Mouse (Mus musculus) heart, embryonic 12.5 days (tissue): ENCODE measurements at regions not wholly inside any gene's neighbourhood (a gene's known extent, or its start where the extent isn't known, plus 50 kb on each side); places are given as distances from the start of the nearest gene placed in this dataset.
"Not testable (repeated sequence)": the region's sequence is repeated elsewhere in the genome, so short reads cannot be mapped to it uniquely, and the experiment has no call there.

Experiments used
- ATAC-seq: fragments of 200-750 bp; cut with Nextera tagmentation; 2 replicates; pipeline ENCODE4 v1.8.0; 2017; ENCODE audit warnings: moderate TSS enrichment, moderate library complexity; ENCODE audit not compliant: insufficient number of reproducible peaks, low FRiP score
- H3K27ac ChIP-seq: fragments of 300-500 bp; sonication (generic); 2 replicates; pipeline ENCODE4 v1.5.1; 2016; ENCODE audit warnings: mild to moderate bottlenecking, moderate library complexity; ENCODE audit not compliant: poor library complexity, severe bottlenecking
- H3K27me3 ChIP-seq: fragments of 300-500 bp; sonication (generic); replicated peaks from 2 replicates; pipeline ENCODE4 v1.6.1; 2016; ENCODE audit warnings: mild to moderate bottlenecking, moderate library complexity
- H3K36me3 ChIP-seq: fragments of 300-500 bp; sonication (generic); 2 replicates; pipeline ENCODE4 v1.6.1; 2016; ENCODE audit warnings: mild to moderate bottlenecking, moderate library complexity
- H3K4me1 ChIP-seq: fragments of 300-500 bp; sonication (generic); replicated peaks from 2 replicates; pipeline ENCODE4 v1.6.1; 2016; ENCODE audit warnings: mild to moderate bottlenecking
- H3K4me2 ChIP-seq: fragments of 300-500 bp; sonication (generic); 2 replicates; pipeline ENCODE4 v1.6.1; 2016; ENCODE audit warnings: mild to moderate bottlenecking, moderate library complexity
- H3K4me3 ChIP-seq: fragments of 300-500 bp; sonication (generic); 2 replicates; pipeline ENCODE4 v1.5.1; 2016; ENCODE audit warnings: mild to moderate bottlenecking
- H3K9ac ChIP-seq: fragments of 300-500 bp; sonication (generic); 2 replicates; pipeline ENCODE4 v1.6.1; 2016; ENCODE audit warnings: mild to moderate bottlenecking, moderate library complexity
- H3K9me3 ChIP-seq: fragments of 300-500 bp; sonication (generic); replicated peaks from 2 replicates; pipeline ENCODE4 v1.6.1; 2016; ENCODE audit warnings: mild to moderate bottlenecking, moderate library complexity
- WGBS: fragments of 180-500 bp; shearing (Covaris S2); methylation state at CpG from one replicate; pipeline ENCODE4 v1.1.7; 2016; 5-methylcytosine and 5-hydroxymethylcytosine counted together

- Histone ChIP-seq H3K27ac (no peak overlapping the region), H3K4me2 (no peak overlapping the region), H3K36me3 (no peaks in the 10 kb centered on the region), H3K27me3 (no peaks in the 10 kb centered on the region), H3K9me3 (no peaks in the 10 kb centered on the region), H3K4me1 (no peaks in the 10 kb centered on the region), H3K4me3 (no peak overlapping the region), H3K9ac (no peak overlapping the region)
- WGBS: 33% methylated on average over 2 of the region's 2 CpGs
- ATAC-seq: no peak
Measured at GRCm38 (mm10) chr17:82674593-82674992, 540.5 kb upstream of the Pkdcc start.

GRCm38 (mm10) chr17:82666557-82666956 lies 548.5 kb upstream of the Pkdcc start:
- not testable (repeated sequence) for H3K4me2 ChIP-seq, H3K9me3 ChIP-seq, ATAC-seq, H3K36me3 ChIP-seq, H3K4me3 ChIP-seq, H3K9ac ChIP-seq, H3K27ac ChIP-seq, H3K27me3 ChIP-seq, H3K4me1 ChIP-seq
- 90% methylated on average over 1 of the region's 1 CpGs for WGBS

- Histone ChIP-seq H3K36me3 (no peaks in the 10 kb centered on the region), H3K9ac (no peak overlapping the region), H3K4me3 (no peak overlapping the region), H3K27me3 (no peaks in the 10 kb centered on the region), H3K9me3 (no peaks in the 10 kb centered on the region), H3K27ac (no peak overlapping the region), H3K4me1 (no peaks in the 10 kb centered on the region), H3K4me2 (no peak overlapping the region)
- ATAC-seq: no peak
- WGBS: 88% methylated on average over 6 of the region's 6 CpGs
Measured at GRCm38 (mm10) chr17:82664352-82664751, 550.7 kb upstream of the Pkdcc start.

GRCm38 (mm10) chr17:82636459-82637189 lies 578.5 kb upstream of the Pkdcc start:
- WGBS: 80% methylated on average over 1 of the region's 1 CpGs
- no peaks in the 10 kb centered on the region for H3K4me1 ChIP-seq
- H3K36me3 ChIP-seq: no peaks in the 10 kb centered on the region
- ATAC-seq: no peak
- no peak overlapping the region for H3K4me3 ChIP-seq
- H3K27me3 ChIP-seq: no peaks in the 10 kb centered on the region
- no peak overlapping the region for H3K9ac ChIP-seq
- H3K4me2 ChIP-seq: no peak overlapping the region
- no peak overlapping the region for H3K27ac ChIP-seq
- no peaks in the 10 kb centered on the region for H3K9me3 ChIP-seq

- Histone ChIP-seq H3K27me3 (no peaks in the 10 kb centered on the region), H3K36me3 (no peaks in the 10 kb centered on the region), H3K9ac (no peak overlapping the region), H3K27ac (no peak overlapping the region), H3K4me1 (no peaks in the 10 kb centered on the region), H3K9me3 (no peaks in the 10 kb centered on the region), H3K4me2 (no peak overlapping the region), H3K4me3 (no peak overlapping the region)
- no peak for ATAC-seq
- 67% methylated on average over 4 of the region's 4 CpGs for WGBS
Measured at GRCm38 (mm10) chr17:82635849-82636248, 579.2 kb upstream of the Pkdcc start.

- H3K4me3 ChIP-seq: no peak overlapping the region
- H3K27ac ChIP-seq: no peak overlapping the region
- WGBS: 72% methylated on average over 3 of the region's 3 CpGs
- no peak for ATAC-seq
- H3K9ac ChIP-seq: no peak overlapping the region
- H3K36me3 ChIP-seq: no peaks in the 10 kb centered on the region
- no peaks in the 10 kb centered on the region for H3K27me3 ChIP-seq
- H3K9me3 ChIP-seq: no peaks in the 10 kb centered on the region
- no peaks in the 10 kb centered on the region for H3K4me1 ChIP-seq
- no peak overlapping the region for H3K4me2 ChIP-seq
Measured at GRCm38 (mm10) chr17:82606642-82607175, 608.4 kb upstream of the Pkdcc start.

- Histone ChIP-seq H3K36me3 (no peaks in the 10 kb centered on the region), H3K4me1 (no peaks in the 10 kb centered on the region), H3K9me3 (no peaks in the 10 kb centered on the region), H3K9ac (no peak overlapping the region), H3K4me3 (no peak overlapping the region), H3K27ac (no peak overlapping the region), H3K27me3 (no peaks in the 10 kb centered on the region), H3K4me2 (no peak overlapping the region)
- no peak for ATAC-seq
- WGBS: 61% methylated on average over 2 of the region's 2 CpGs
Measured at GRCm38 (mm10) chr17:82583801-82584200, 631.3 kb upstream of the Pkdcc start.

- Histone ChIP-seq H3K4me1 (no peaks in the 10 kb centered on the region), H3K36me3 (no peaks in the 10 kb centered on the region), H3K4me2 (no peak overlapping the region), H3K4me3 (no peak overlapping the region), H3K9me3 (no peaks in the 10 kb centered on the region), H3K9ac (no peak overlapping the region), H3K27ac (no peak overlapping the region), H3K27me3 (no peaks in the 10 kb centered on the region)
- no peak for ATAC-seq
- WGBS: 52% methylated on average over 5 of the region's 5 CpGs
Measured at GRCm38 (mm10) chr17:82533521-82533920, 681.6 kb upstream of the Pkdcc start.

GRCm38 (mm10) chr17:82518129-82518528 lies 697.0 kb upstream of the Pkdcc start:
- Histone ChIP-seq H3K9ac (no peak overlapping the region), H3K9me3 (no peaks in the 10 kb centered on the region), H3K27me3 (no peaks in the 10 kb centered on the region), H3K4me2 (no peak overlapping the region), H3K4me3 (no peak overlapping the region), H3K27ac (no peak overlapping the region), H3K36me3 (no peaks in the 10 kb centered on the region), H3K4me1 (no peaks in the 10 kb centered on the region)
- ATAC-seq: no peak

- Histone ChIP-seq H3K27ac (no peak overlapping the region), H3K4me3 (no peak overlapping the region), H3K4me2 (no peak overlapping the region), H3K36me3 (no peaks in the 10 kb centered on the region), H3K4me1 (no peaks in the 10 kb centered on the region), H3K27me3 (no peaks in the 10 kb centered on the region), H3K9ac (no peak overlapping the region), H3K9me3 (no peaks in the 10 kb centered on the region)
- ATAC-seq: no peak
- 65% methylated on average over 3 of the region's 3 CpGs for WGBS
Measured at GRCm38 (mm10) chr17:82516850-82517249, 698.2 kb upstream of the Pkdcc start.

GRCm38 (mm10) chr17:82513816-82514215 lies 701.3 kb upstream of the Pkdcc start:
- Histone ChIP-seq H3K4me1 (no peaks in the 10 kb centered on the region), H3K4me3 (no peak overlapping the region), H3K4me2 (no peak overlapping the region), H3K9me3 (no peaks in the 10 kb centered on the region), H3K9ac (no peak overlapping the region), H3K27me3 (no peaks in the 10 kb centered on the region), H3K27ac (no peak overlapping the region), H3K36me3 (no peaks in the 10 kb centered on the region)
- no peak for ATAC-seq
- WGBS: 79% methylated on average over 2 of the region's 2 CpGs

GRCm38 (mm10) chr17:82504291-82504690 lies 710.8 kb upstream of the Pkdcc start:
- Histone ChIP-seq H3K9ac (no peak overlapping the region), H3K4me3 (no peak overlapping the region), H3K36me3 (no peaks in the 10 kb centered on the region), H3K4me1 (no peaks in the 10 kb centered on the region), H3K27ac (no peak overlapping the region), H3K9me3 (no peaks in the 10 kb centered on the region), H3K27me3 (no peaks in the 10 kb centered on the region), H3K4me2 (no peak overlapping the region)
- WGBS: 64% methylated on average over 3 of the region's 3 CpGs
- ATAC-seq: no peak
